Mouse (Mus musculus) spleen, postnatal 36 days (tissue): ENCODE measurements around the gene Stxbp3.

Experiments used
- DNase-seq, 2 experiments: peaks; one replicate each; pipeline ENCODE4 v3.0.0; 2022; ENCODE audit warnings: low spot score in 2 of 2, mixed read lengths in 1 of 2

The Stxbp3 gene

DNA sequence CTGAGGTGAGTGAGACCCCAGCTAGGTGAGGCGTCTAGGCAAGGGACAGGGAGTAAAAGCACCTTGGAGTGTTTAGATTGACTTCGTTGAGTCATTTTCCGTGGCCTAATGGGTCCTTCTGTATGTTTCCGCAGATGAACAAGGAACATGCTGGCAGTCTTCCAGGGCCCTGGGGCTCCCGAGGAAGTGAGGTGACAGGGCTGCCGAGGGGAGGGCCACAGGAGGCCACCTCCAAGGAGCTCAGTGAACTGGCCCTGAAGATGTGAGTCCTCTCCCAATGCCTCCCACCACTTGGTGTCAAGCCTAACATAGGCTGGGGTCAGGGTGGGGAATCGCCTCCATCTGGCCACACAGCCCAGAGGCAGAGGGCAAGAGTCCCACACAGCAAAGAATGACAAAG, 75.3 kb downstream of the Stxbp3 start:
- no peak for DNase-seq

DNA sequence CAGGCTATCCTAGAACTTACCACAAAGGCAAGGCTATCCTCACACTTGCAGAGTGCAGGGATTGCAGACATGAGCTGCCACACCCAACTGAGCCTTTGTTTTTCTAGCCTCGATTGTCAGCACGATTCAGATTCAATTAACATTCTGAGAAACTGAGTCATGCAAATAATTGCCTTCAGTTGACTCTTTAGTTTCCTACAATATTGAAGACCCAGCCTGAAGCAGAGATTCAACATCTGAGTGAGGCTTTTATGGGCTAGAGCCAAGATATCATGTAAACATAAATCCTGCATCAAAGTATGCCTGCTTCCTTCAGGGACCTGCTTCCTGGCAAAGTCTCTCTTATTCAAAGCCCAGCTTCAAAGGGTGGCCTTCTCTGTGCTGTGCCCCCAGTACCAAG, 76.6 kb downstream of the Stxbp3 start:
- DNase-seq = no peak

DNA sequence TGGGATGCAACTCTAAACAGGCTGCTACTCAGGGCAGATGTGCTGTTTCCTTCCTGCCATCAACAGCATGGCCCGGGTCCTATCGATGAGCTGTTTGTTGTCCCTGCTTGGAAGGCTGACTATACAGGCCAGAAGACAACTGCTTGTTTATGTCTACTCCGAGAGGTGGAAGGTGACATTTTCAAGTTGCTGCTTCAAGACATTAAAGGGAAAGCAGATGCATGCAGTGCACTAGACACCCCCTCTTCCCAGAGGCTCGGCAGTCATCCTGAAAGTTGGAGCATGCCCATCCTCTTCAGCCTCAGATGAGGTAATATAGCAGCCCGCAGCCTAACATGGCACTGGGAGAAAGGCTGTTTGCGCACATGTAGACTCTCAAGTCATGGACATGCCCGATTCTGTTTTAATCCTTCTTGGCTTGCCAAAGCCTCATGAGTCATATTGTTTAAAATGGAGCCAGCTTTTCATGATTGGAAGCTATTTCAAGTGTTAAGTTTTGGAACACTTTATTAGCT, 77.7 kb downstream of the Stxbp3 start:
- no peak for DNase-seq

DNA sequence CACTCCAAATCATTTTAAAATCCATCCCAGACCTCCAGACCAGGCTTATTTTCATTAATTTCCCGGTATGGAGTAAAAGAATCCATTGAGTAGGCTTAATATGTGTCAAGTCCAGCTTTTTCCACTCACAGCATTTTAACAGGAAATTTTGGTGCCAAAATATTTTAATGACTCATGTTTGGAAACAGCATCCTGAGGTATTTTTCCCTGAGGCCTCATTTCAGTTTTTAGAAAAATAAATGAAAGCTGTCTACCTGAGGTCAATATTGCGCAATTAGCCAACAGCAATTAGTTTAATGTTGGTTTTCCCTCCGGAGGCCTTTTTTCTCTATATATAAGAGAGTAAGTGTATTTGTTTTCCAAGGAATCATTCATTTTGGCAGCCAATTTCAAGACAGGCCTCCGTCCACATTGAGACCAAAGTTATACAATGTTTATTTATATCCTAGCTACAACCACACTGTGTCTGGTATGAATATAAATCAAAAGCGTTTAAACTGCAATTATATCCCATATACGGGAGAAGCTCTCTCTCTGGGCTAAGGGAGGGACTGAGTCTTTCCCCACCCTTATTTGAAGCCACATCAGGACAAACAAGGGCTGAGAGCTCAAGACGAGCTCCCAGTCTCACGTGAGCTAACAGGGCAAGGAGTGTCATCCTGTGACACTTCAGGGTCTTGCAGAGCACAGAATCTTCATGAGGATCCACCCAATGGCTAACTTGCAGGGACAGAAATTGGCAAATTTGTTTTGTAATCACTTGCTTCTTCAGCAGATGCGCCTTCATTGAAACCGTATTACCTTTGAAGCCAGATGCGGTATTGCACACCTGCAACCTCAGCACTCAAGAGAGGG, 80.5 kb downstream of the Stxbp3 start:
- DNase-seq = no peak

DNA sequence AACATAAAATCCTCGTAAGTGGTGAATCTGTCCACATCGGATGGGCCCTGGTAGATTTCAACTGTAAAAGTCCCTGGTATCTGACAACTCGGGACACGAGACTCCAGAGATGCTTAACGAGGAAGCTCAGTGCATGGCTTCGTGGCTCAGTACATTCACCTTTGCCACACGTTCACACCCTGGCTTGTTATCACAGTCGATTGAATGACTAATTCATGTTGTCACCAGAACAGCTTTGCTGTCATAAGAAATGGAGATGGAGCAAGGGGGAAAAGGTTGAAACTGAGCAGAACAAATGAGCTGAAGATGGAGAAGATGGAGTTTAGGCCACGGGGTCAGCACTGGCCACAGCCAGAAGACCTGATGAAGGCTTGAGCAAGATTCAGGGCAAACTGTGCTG, 82.8 kb downstream of the Stxbp3 start:
- DNase-seq = no peak

DNA sequence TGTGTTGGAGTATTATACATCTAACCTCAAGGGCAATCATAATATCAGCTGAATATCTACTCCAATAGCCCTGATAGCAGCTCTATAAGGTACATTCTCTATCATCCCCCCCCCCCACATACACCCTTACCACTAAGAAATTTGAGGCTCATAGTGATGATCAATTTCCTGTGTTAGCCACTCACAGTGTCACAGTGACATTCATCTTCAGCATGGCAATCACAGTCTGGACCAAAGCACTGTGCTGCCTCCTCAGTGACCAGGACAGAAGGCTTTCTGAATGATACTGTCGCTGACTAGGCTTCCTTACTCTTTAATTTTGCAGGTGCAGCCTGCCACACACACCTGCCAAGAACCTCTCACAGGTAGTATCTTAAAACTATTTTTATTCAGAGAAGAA, 84.2 kb downstream of the Stxbp3 start:
- DNase-seq = no peak

DNA sequence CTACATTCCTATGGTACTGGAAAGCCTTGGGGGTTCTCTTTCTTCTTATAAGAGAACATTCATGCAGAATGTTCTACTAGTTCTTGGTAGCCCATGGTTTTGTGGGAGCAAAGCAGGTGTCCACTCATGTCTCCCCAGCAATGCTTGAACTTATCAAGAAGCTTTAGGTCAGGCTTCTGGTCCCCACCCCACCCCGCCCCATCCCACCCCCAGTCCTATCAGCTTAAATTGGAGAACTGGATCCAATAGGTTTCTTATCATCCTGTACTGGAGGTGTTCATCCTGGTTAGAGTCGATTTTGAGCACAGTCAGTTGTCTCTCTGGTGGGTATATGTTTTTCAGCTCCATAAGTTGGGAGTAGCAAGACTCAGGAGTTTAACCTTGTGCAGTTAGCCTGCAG, 84.8 kb downstream of the Stxbp3 start:
- DNase-seq = no peak

DNA sequence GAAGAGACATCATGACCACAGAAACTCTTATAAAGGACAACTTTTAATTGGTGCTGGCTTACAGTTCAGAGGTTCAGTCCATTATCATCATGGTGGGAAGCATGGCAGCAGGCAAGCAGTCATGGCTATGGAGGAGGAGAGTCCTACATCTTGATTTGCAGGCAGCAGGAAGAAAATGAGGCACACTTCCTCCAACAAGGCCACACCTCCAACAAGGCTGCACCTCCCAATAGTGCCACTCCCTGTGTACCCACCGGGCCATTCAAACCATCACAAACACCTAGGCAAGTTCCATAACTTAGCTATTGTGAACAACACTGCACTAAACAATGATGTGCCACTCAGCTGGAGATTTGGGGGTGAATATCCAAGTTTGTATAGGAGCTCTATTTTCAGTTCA, 85.8 kb downstream of the Stxbp3 start:
- DNase-seq = no peak

DNA sequence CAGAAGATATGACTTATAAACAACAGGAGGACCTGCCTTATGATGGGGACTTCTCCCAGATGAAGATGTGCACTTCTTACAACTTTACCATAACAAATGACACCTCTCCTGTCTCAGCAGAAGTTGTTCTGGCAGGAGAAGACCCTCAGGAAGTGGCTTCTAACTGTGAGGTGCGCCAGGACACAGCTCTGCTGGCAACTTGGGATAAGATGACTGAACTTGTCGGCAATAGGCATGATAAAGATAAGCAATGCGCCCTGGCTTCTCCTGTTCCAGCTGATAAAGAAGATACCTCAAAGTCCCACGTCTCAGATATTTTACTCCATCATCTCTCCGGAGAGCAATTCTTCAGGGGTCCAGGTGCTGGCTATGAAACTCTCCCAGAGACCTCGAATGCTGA, 88.6 kb downstream of the Stxbp3 start:
- DNase-seq = peak; percentile 21 to 30

DNA sequence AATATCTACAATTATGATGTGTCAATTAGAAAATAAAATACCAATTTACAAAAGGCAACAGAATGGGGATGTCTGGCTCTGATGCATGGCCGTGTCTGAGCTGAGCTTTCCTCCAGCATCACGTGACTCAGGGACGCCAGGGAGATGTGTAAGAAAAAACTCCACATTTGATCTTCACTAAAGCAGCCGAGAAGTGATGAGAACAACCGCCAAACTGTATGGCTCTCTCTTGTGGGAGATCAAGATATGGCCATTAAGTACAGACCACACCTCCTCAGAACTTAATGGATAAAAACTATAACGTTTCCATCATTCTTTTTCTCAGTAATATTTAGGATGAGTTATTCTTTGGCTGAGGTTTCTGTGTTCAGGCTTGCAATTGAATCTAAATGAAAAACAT, 89.3 kb downstream of the Stxbp3 start:
- peak in 1 of 2 experiments; percentile 25 for DNase-seq

DNA sequence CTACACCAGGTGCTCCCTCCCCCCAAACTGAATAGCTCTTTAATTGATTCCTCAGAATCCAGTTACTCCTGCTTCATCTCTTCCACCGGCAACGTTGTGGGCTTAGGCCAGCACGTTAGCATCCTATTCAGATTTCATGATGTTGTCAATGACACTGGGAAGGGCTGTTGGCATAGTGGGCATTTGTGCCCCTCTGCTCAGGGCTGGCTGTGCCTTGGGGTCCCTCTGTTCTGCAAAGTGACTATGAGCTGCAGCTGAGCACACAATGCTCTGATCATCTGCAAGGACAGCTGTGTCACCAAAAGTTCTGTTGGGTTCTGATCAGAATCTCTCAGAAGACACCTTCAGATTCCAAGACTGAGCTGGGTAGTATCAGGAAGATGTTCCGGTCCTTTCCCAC, 96.3 kb downstream of the Stxbp3 start:
- no peak for DNase-seq
